Mouse (Mus musculus): ENCODE data around the gene Ccr6. TPM values are rescaled to one million over a fixed set of nuclear protein-coding genes. Genes with fewer than 3 reads are reported as not detected.

Gene Ccr6
- polyA plus RNA-seq, 1 experiment = not detected

GRCm38 (mm10) chr17:8290736-8291135 is 54.9 kb downstream of the Ccr6 start:
- no peaks in the 10 kb centered on the region for H3K4me1 ChIP-seq (ENCODE audit: control insufficient read depth, insufficient read depth, low read length)
- H3K4me3 ChIP-seq (ENCODE audit: insufficient read depth, low read length) = no peak overlapping the region
- TF ChIP-seq CTCF (IDR thresholded peaks at IDR 0.05; ENCODE audit: borderline replicate concordance, insufficient read depth, low read length) (no peak), POLR2A (IDR thresholded peaks at IDR 0.05; ENCODE audit: low read depth, low read length) (no peak)
- no peak overlapping the region for H3K27ac ChIP-seq (ENCODE audit: insufficient read depth, low read length)

- H3K27ac ChIP-seq (ENCODE audit: insufficient read depth, low read length) = no peak overlapping the region
- H3K4me3 ChIP-seq (ENCODE audit: insufficient read depth, low read length) = no peak overlapping the region
- no peaks in the 10 kb centered on the region for H3K4me1 ChIP-seq (ENCODE audit: control insufficient read depth, insufficient read depth, low read length)
- TF ChIP-seq CTCF (IDR thresholded peaks at IDR 0.05; ENCODE audit: borderline replicate concordance, insufficient read depth, low read length) (no peak), POLR2A (IDR thresholded peaks at IDR 0.05; ENCODE audit: low read depth, low read length) (no peak)
These were observed 60.0 kb downstream of the Ccr6 start for GRCm38 (mm10) chr17:8295825-8296224.

- TF ChIP-seq CTCF (IDR thresholded peaks at IDR 0.05; ENCODE audit: borderline replicate concordance, insufficient read depth, low read length) (no peak), POLR2A (IDR thresholded peaks at IDR 0.05; ENCODE audit: low read depth, low read length) (no peak)
These were observed 60.5 kb downstream of the Ccr6 start for GRCm38 (mm10) chr17:8296313-8296844.

GRCm38 (mm10) chr17:8297746-8298145 is 61.9 kb downstream of the Ccr6 start:
- H3K4me3 ChIP-seq (ENCODE audit: insufficient read depth, low read length) = no peak overlapping the region
- H3K4me1 ChIP-seq (ENCODE audit: control insufficient read depth, insufficient read depth, low read length) = no peaks in the 10 kb centered on the region
- no peak overlapping the region for H3K27ac ChIP-seq (ENCODE audit: insufficient read depth, low read length)
- TF ChIP-seq CTCF (IDR thresholded peaks at IDR 0.05; ENCODE audit: borderline replicate concordance, insufficient read depth, low read length) (no peak), POLR2A (IDR thresholded peaks at IDR 0.05; ENCODE audit: low read depth, low read length) (no peak)

More at GRCm38 (mm10) chr17:8296313-8296844, 60.5 kb downstream of the Ccr6 start:
- Histone ChIP-seq H3K27ac (ENCODE audit: insufficient read depth, low read length) (no peak overlapping the region), H3K4me1 (ENCODE audit: control insufficient read depth, insufficient read depth, low read length) (no peaks in the 10 kb centered on the region), H3K4me3 (ENCODE audit: insufficient read depth, low read length) (no peak overlapping the region)

- no peak overlapping the region for H3K27ac ChIP-seq (ENCODE audit: insufficient read depth, low read length)
- no peaks in the 10 kb centered on the region for H3K4me1 ChIP-seq (ENCODE audit: control insufficient read depth, insufficient read depth, low read length)
- TF ChIP-seq CTCF (IDR thresholded peaks at IDR 0.05; ENCODE audit: borderline replicate concordance, insufficient read depth, low read length) = no peak
- no peak for TF ChIP-seq POLR2A (IDR thresholded peaks at IDR 0.05; ENCODE audit: low read depth, low read length)
- no peak overlapping the region for H3K4me3 ChIP-seq (ENCODE audit: insufficient read depth, low read length)
These were observed 62.4 kb downstream of the Ccr6 start for GRCm38 (mm10) chr17:8298281-8298680.

- TF ChIP-seq POLR2A (IDR thresholded peaks at IDR 0.05; ENCODE audit: low read depth, low read length) = no peak
- Histone ChIP-seq H3K27ac (ENCODE audit: insufficient read depth, low read length) (no peak overlapping the region), H3K4me1 (ENCODE audit: control insufficient read depth, insufficient read depth, low read length) (no peaks in the 10 kb centered on the region), H3K4me3 (ENCODE audit: insufficient read depth, low read length) (no peak overlapping the region)
These were observed 63.7 kb downstream of the Ccr6 start for GRCm38 (mm10) chr17:8299524-8299923.

GRCm38 (mm10) chr17:8301515-8301914 is 65.7 kb downstream of the Ccr6 start:
- no peak for TF ChIP-seq POLR2A (IDR thresholded peaks at IDR 0.05; ENCODE audit: low read depth, low read length)
- TF ChIP-seq CTCF (IDR thresholded peaks at IDR 0.05; ENCODE audit: borderline replicate concordance, insufficient read depth, low read length) = no peak
- H3K4me3 ChIP-seq (ENCODE audit: insufficient read depth, low read length) = no peak overlapping the region

GRCm38 (mm10) chr17:8302772-8303438 is 67.1 kb downstream of the Ccr6 start:
- no peak for TF ChIP-seq POLR2A (IDR thresholded peaks at IDR 0.05; ENCODE audit: low read depth, low read length)
- TF ChIP-seq CTCF (IDR thresholded peaks at IDR 0.05; ENCODE audit: borderline replicate concordance, insufficient read depth, low read length) = no peak
- no peak overlapping the region for H3K27ac ChIP-seq (ENCODE audit: insufficient read depth, low read length)
- H3K4me1 ChIP-seq (ENCODE audit: control insufficient read depth, insufficient read depth, low read length) = no peaks in the 10 kb centered on the region
- no peak overlapping the region for H3K4me3 ChIP-seq (ENCODE audit: insufficient read depth, low read length)

More at GRCm38 (mm10) chr17:8301515-8301914, 65.7 kb downstream of the Ccr6 start:
- H3K4me1 ChIP-seq (ENCODE audit: control insufficient read depth, insufficient read depth, low read length) = no peaks in the 10 kb centered on the region
- H3K27ac ChIP-seq (ENCODE audit: insufficient read depth, low read length) = no peak overlapping the region

GRCm38 (mm10) chr17:8303671-8304070 is 67.8 kb downstream of the Ccr6 start:
- Histone ChIP-seq H3K27ac (ENCODE audit: insufficient read depth, low read length) (no peak overlapping the region), H3K4me3 (ENCODE audit: insufficient read depth, low read length) (no peak overlapping the region), H3K4me1 (ENCODE audit: control insufficient read depth, insufficient read depth, low read length) (no peaks in the 10 kb centered on the region)
- TF ChIP-seq CTCF (IDR thresholded peaks at IDR 0.05; ENCODE audit: borderline replicate concordance, insufficient read depth, low read length) (no peak), POLR2A (IDR thresholded peaks at IDR 0.05; ENCODE audit: low read depth, low read length) (no peak)

GRCm38 (mm10) chr17:8305801-8306200 is 70.0 kb downstream of the Ccr6 start:
- no peaks in the 10 kb centered on the region for H3K4me1 ChIP-seq (ENCODE audit: control insufficient read depth, insufficient read depth, low read length)
- TF ChIP-seq CTCF (IDR thresholded peaks at IDR 0.05; ENCODE audit: borderline replicate concordance, insufficient read depth, low read length) (0 out of 2 replicates have a peak, but pooled peaks have one; percentile 14), POLR2A (IDR thresholded peaks at IDR 0.05; ENCODE audit: low read depth, low read length) (no peak)
- H3K27ac ChIP-seq (ENCODE audit: insufficient read depth, low read length) = no peak overlapping the region
- H3K4me3 ChIP-seq (ENCODE audit: insufficient read depth, low read length) = no peak overlapping the region

Other genes starting within 250 kb of the Ccr6 start
- 0.19 TPM in 1 of 2 replicates, not detected in the other for gene Gm49673, start 88.3 kb upstream of the Ccr6 start, polyA plus RNA-seq (2011; ENCODE audit: insufficient read length, low read depth, missing spikeins)
- 5.0 and 7.8 TPM in 2 replicates for gene Rnaset2a, start 87.9 kb upstream of the Ccr6 start, polyA plus RNA-seq (2011; ENCODE audit: insufficient read length, low read depth, missing spikeins)
- 18.1 and 28.1 TPM in 2 replicates for gene Fgfr1op, start 70.5 kb upstream of the Ccr6 start, polyA plus RNA-seq (2011; ENCODE audit: insufficient read length, low read depth, missing spikeins)
- 53.0 and 79.3 TPM in 2 replicates for gene Mpc1, start 46.9 kb downstream of the Ccr6 start, polyA plus RNA-seq (2011; ENCODE audit: insufficient read length, low read depth, missing spikeins)
- gene Sft2d1, start 75.1 kb downstream of the Ccr6 start, polyA plus RNA-seq (2011; ENCODE audit: insufficient read length, low read depth, missing spikeins) = 47.3 and 56.3 TPM in 2 replicates
- gene Prr18, start 101.4 kb downstream of the Ccr6 start, polyA plus RNA-seq (2011; ENCODE audit: insufficient read length, low read depth, missing spikeins) = not detected in 2 replicates
- not detected in 2 replicates for gene T2, start 119.9 kb downstream of the Ccr6 start, polyA plus RNA-seq (2011; ENCODE audit: insufficient read length, low read depth, missing spikeins)
- not detected in 2 replicates for gene T, start 198.4 kb downstream of the Ccr6 start, polyA plus RNA-seq (2011; ENCODE audit: insufficient read length, low read depth, missing spikeins)